Mouse (Mus musculus): ENCODE measurements around the gene Zbtb2. TPM values are rescaled to one million over a fixed set of nuclear protein-coding genes. Genes with fewer than 3 reads are reported as not detected.

The Zbtb2 gene
- 6.0 and 10.9 TPM in 2 replicates for polyA plus RNA-seq (2012; rRNA removed; ENCODE audit: low replicate concordance)

GRCm38 (mm10) chr10:4387701-4388383 is at the start of gene Zbtb2:
TSS of gene Zbtb2 (minus strand) at chr10:4388108.

DNA sequence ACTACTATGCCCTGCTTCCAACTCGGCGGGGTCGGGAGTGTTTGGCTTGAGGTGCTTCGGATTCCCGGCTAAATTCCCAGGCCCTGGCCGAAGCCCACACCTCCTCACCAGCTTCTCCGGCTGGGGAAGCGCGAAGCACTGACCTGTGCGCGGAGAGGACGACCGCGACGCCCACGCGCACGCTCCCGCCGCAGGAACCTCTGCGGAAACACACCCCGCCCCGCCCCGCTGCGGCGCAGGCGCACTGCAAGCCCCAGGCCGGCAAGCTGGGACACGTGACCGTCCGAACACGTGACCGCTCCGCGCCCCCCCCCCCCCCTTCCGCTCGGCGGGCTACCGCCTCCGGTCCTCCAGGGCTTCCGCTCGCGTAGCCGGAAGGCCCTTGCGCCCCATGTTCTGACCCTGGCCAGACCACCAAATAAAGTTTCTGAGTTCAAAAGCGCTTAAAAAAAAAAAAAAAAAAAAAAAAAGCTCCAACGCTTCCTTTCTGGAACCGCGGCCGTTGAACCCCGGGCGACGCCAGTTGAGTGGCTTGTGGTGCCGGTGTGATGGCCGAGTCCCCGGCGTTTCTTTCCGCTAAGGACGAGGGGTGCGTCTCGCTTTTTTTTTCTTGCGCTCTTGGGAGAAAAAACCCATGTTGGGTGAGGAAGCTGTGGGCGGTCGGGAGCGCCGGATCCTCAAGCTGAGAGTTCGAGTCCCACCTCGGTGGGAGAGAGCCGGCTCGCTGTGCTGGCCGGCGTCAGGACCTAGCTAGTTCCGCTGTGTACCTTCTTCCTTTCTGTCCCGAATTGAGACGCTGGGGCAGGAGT is 44.4 kb upstream of the Zbtb2 start, which contains the start of the genes Rmnd1 and Armt1:
Gene Rmnd1 (minus strand): TSS at position 266 of the 809 bp plus-strand sequence.
Gene Armt1 (plus strand): TSS at position 345 of the 809 bp plus-strand sequence.

Other genes with a start within 250 kb of the Zbtb2 start
- 21.0 and 35.1 TPM in 2 replicates for gene Akap12, start 121.7 kb downstream of the Zbtb2 start, polyA plus RNA-seq (2012; rRNA removed; ENCODE audit: low replicate concordance)
- gene Rmnd1, start 44.3 kb upstream of the Zbtb2 start, polyA plus RNA-seq (2012; rRNA removed; ENCODE audit: low replicate concordance) = 34.2 and 50.3 TPM in 2 replicates
- gene Armt1, start 44.4 kb upstream of the Zbtb2 start, polyA plus RNA-seq (2012; rRNA removed; ENCODE audit: low replicate concordance) = 8.8 and 13.0 TPM in 2 replicates
- gene Ccdc170, start 94.4 kb upstream of the Zbtb2 start, polyA plus RNA-seq (2012; rRNA removed; ENCODE audit: low replicate concordance) = 0.63 and 2.4 TPM in 2 replicates
- 24.8 and 190 TPM in 2 replicates for gene Esr1, start 223.5 kb upstream of the Zbtb2 start, polyA plus RNA-seq (2012; rRNA removed; ENCODE audit: low replicate concordance)

All from subcutaneous adipose tissue, adult 2 months (tissue).